Mouse (Mus musculus) limb, embryonic 11.5 days (tissue): ENCODE results near the gene Gpd2. TPM values are rescaled to one million over a fixed set of nuclear protein-coding genes. Genes with fewer than 3 reads are reported as not detected.

Experiments used
- ATAC-seq: fragments of 200-750 bp; cut with Nextera tagmentation; 2 replicates; pipeline ENCODE4 v1.8.0; 2017; ENCODE audit warnings: low read depth; ENCODE audit not compliant: insufficient number of reproducible peaks, low FRiP score, low TSS enrichment
- DNase-seq: peaks from one replicate; pipeline ENCODE4 v3.0.0-alpha.2; 2015; ENCODE audit warnings: low spot score
- H3K27ac ChIP-seq: fragments of 300-500 bp; sonication (generic); replicated peaks from 2 replicates; pipeline ENCODE4 v1.5.1; 2014; ENCODE audit warnings: low read depth, mild to moderate bottlenecking, low read length
- H3K27me3 ChIP-seq: fragments of 300-500 bp; sonication (generic); 2 replicates; pipeline ENCODE4 v1.6.1; 2014; ENCODE audit warnings: mild to moderate bottlenecking, low read length, mixed read lengths; ENCODE audit not compliant: control insufficient read depth, insufficient read depth
- H3K36me3 ChIP-seq: fragments of 300-500 bp; sonication (generic); 2 replicates; pipeline ENCODE4 v1.6.1; 2014; ENCODE audit warnings: mild to moderate bottlenecking, low read length, moderate library complexity, mixed read lengths; ENCODE audit not compliant: control insufficient read depth, insufficient read depth
- H3K4me1 ChIP-seq: fragments of 300-500 bp; sonication (generic); 2 replicates; pipeline ENCODE4 v1.6.1; 2014; ENCODE audit warnings: low read length, mixed read lengths; ENCODE audit not compliant: control insufficient read depth, insufficient read depth
- H3K4me2 ChIP-seq: fragments of 300-500 bp; sonication (generic); 2 replicates; pipeline ENCODE4 v1.6.1; 2014; ENCODE audit warnings: low read depth, mild to moderate bottlenecking, moderate library complexity; ENCODE audit not compliant: severe bottlenecking
- H3K4me3 ChIP-seq: fragments of 300-500 bp; sonication (generic); 2 replicates; pipeline ENCODE4 v1.5.1; 2014; ENCODE audit warnings: low read depth, low read length
- H3K9ac ChIP-seq: fragments of 300-500 bp; sonication (generic); 2 replicates; pipeline ENCODE4 v1.6.1; 2014; ENCODE audit warnings: mild to moderate bottlenecking, low read length
- H3K9me3 ChIP-seq: fragments of 300-500 bp; sonication (generic); 2 replicates; pipeline ENCODE4 v1.6.1; 2016; ENCODE audit warnings: low read length; ENCODE audit not compliant: control insufficient read depth
- WGBS: fragments of 180-500 bp; shearing (Covaris S2); extraction: QIAGEN DNeasy Blood & Tissue Kit; methylation state at CpG from one replicate; pipeline ENCODE4 v1.1.7; 2014; 5-methylcytosine and 5-hydroxymethylcytosine counted together
- polyA plus RNA-seq: library from polyadenylated mRNA; unstranded; fragments of >200 nt; fragmentation: Nextera tagmentation; extraction: Ambion mirVana; gene quantifications from 2 replicates; pipeline ENCODE4 v1.2.1, GENCODE M21; 2014

The Gpd2 gene
- polyA plus RNA-seq, 1 experiment from 2014 or later: 19.1 TPM

DNA sequence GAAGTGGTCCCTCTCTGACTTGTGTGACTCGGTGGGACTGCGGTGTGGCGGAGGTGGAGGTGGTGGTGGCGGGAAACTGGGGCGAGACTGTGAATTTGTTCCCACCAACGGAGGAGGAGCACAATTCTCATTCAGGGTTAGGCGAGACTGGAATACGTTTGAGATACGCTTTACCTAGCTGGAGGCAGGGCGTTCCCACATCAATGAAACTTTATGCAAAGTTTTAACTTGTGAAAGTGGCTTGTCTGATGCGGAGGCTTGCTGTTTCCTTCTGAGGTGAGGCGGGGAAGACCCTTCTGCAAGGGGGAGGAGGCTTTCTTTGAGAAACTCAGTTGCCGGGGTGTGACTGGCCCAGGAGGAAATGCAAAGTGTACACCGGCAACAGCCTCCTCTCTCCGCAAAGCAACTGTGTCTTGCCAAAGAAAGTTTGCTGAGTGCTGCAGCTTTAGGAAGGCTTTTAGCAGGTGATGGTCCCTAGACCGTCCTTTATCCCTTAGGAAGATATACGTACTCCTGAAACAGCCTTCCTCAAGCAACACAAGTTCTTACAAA lies 1.3 kb downstream of the Gpd2 start:
- H3K4me1 ChIP-seq: no peaks in the 10 kb centered on the region
- H3K4me2 ChIP-seq: peak overlapping the region; percentile 92
- H3K27me3 ChIP-seq: no peaks in the 10 kb centered on the region
- WGBS: 3% methylated on average over 17 of the region's 17 CpGs
- peak overlapping the region; percentile 76 for H3K4me3 ChIP-seq
- no peaks in the 10 kb centered on the region for H3K9me3 ChIP-seq
- DNase-seq: no peak
- peak overlapping the region; percentile 47; the same call in 1 of the 2 replicates for H3K27ac ChIP-seq
- no peaks in the 10 kb centered on the region for H3K36me3 ChIP-seq
- no peak for ATAC-seq
- peak overlapping the region; percentile 79 for H3K9ac ChIP-seq

- no peak for DNase-seq
- Histone ChIP-seq H3K27ac (no peak overlapping the region), H3K9me3 (no peaks in the 10 kb centered on the region), H3K4me3 (no peak overlapping the region), H3K36me3 (no peaks in the 10 kb centered on the region), H3K4me2 (no peak overlapping the region), H3K27me3 (no peaks in the 10 kb centered on the region), H3K9ac (no peak overlapping the region), H3K4me1 (no peaks in the 10 kb centered on the region)
- no peak for ATAC-seq
- WGBS: 16% methylated on average over 2 of the region's 2 CpGs
Measured at GRCm38 (mm10) chr2:57239356-57239755, 1.9 kb downstream of the Gpd2 start.

DNA sequence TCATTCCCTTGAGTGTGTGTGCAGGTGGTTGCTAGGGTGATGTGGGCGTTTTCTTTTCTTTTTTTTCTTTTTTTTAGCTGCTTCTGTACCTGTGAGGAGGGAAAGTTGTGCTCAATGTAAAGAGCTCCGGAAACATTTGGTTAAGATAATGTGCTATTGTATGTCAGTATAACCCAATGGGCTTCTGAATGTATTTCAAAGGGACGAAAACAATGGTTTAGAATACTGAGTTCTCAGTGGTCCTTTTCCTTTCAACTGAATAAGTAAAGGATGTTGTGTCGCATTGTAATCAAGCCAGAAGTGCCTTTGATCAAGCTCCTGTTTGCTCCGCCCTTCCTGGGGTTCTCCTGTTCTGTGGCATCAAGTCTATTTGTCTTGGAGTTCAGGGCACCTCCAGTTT lies 6.6 kb downstream of the Gpd2 start:
- Histone ChIP-seq H3K27ac (no peak overlapping the region), H3K4me3 (no peak overlapping the region), H3K4me2 (no peak overlapping the region), H3K9ac (no peak overlapping the region), H3K27me3 (no peaks in the 10 kb centered on the region), H3K4me1 (no peaks in the 10 kb centered on the region), H3K36me3 (no peaks in the 10 kb centered on the region), H3K9me3 (no peaks in the 10 kb centered on the region)
- ATAC-seq (no peak), DNase-seq (no peak)
- WGBS: 77% methylated on average over 5 of the region's 5 CpGs

DNA sequence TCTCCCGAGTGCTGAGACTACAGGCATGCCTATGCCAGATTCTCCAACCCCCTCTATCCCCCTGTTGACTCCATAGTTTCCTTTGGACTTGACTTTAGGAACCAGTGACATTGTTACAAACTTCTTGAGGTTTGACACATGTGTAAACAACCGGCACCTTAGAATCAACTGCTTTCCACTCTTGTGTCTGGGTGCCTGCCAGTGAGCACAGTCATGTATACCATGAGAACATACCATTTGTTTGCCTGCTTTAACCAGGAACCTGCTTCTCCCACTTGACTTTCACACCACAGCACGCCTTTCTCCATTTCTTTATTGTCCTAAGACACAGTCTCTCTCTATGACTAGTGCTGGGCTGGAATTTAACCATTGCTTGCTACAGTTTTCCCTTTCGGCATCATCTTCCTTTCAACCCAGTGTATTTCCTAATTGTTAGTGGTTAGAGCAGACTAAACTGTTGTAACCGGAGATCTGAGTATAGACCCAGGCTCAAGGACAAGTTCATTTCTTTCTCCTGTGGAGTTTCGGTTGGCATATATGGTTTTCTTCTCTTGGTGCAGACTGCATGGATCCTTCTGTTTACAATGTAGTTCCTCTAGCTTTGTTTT lies 8.4 kb downstream of the Gpd2 start:
- Histone ChIP-seq H3K4me3 (no peak overlapping the region), H3K9ac (no peak overlapping the region), H3K4me2 (no peak overlapping the region), H3K27me3 (no peaks in the 10 kb centered on the region), H3K4me1 (no peaks in the 10 kb centered on the region), H3K36me3 (no peaks in the 10 kb centered on the region), H3K9me3 (no peaks in the 10 kb centered on the region), H3K27ac (no peak overlapping the region)
- ATAC-seq (no peak), DNase-seq (no peak)
- WGBS: 93% methylated on average over 6 of the region's 6 CpGs

- H3K27me3 ChIP-seq: no peaks in the 10 kb centered on the region
- no peak overlapping the region for H3K4me2 ChIP-seq
- H3K9me3 ChIP-seq: no peaks in the 10 kb centered on the region
- H3K9ac ChIP-seq: no peak overlapping the region
- DNase-seq: no peak
- no peak for ATAC-seq
- H3K4me3 ChIP-seq: no peak overlapping the region
- no peaks in the 10 kb centered on the region for H3K36me3 ChIP-seq
- no peak overlapping the region for H3K27ac ChIP-seq
- no peaks in the 10 kb centered on the region for H3K4me1 ChIP-seq
- WGBS: 92% methylated on average over 3 of the region's 3 CpGs
Measured at GRCm38 (mm10) chr2:57250113-57250512, 12.7 kb downstream of the Gpd2 start.

DNA sequence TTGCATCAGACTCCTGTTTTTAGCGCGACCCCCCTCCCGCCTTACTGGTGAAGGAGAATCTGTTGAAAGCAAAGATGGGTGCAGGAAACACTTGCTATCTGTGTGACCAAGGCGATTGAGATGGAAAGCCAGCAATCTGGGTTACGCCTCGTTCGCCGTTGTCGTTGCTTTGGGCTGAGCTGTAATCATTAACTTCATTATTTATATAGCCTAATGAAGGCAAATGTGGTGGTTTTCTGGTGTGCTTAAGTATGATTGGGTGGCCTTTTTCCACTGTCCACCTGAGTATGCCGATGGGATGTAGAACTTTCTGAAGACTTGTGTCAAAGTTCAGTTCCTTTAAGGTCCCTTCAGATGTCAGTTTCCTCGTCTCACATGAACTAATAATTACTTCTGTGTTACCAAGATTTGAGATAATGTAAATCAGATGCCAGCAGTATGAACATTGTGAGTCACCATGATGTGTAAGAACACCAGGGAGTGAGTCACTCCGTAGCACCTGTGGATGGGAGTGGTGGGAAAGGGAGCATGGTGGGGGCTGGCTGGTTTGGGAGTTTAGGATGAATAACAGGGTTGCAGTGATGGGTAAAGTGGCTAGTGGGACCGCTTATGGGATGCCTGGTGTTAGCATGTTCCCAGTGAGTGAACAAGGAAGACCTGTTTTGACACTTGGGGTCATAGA lies 14.3 kb downstream of the Gpd2 start:
- Histone ChIP-seq H3K27me3 (no peaks in the 10 kb centered on the region), H3K36me3 (no peaks in the 10 kb centered on the region), H3K27ac (no peak overlapping the region), H3K4me2 (no peak overlapping the region), H3K4me1 (no peaks in the 10 kb centered on the region), H3K4me3 (no peak overlapping the region), H3K9me3 (no peaks in the 10 kb centered on the region), H3K9ac (no peak overlapping the region)
- DNase-seq (no peak), ATAC-seq (no peak)
- 90% methylated on average over 13 of the region's 13 CpGs for whole genome bisulfite sequencing

- H3K4me2 ChIP-seq: no peak overlapping the region
- no peak overlapping the region for H3K9ac ChIP-seq
- H3K4me3 ChIP-seq: no peak overlapping the region
- H3K9me3 ChIP-seq: no peaks in the 10 kb centered on the region
- H3K4me1 ChIP-seq: no peaks in the 10 kb centered on the region
- WGBS: 85% methylated on average over 10 of the region's 10 CpGs
- no peak for DNase-seq
- H3K36me3 ChIP-seq: no peaks in the 10 kb centered on the region
- ATAC-seq: no peak
- no peaks in the 10 kb centered on the region for H3K27me3 ChIP-seq
- H3K27ac ChIP-seq: no peak overlapping the region
Measured at GRCm38 (mm10) chr2:57252542-57253301, 15.3 kb downstream of the Gpd2 start.

GRCm38 (mm10) chr2:57254267-57254666 lies 16.8 kb downstream of the Gpd2 start:
- Histone ChIP-seq H3K9me3 (no peaks in the 10 kb centered on the region), H3K4me2 (no peak overlapping the region), H3K27ac (no peak overlapping the region), H3K27me3 (no peaks in the 10 kb centered on the region), H3K36me3 (no peaks in the 10 kb centered on the region), H3K9ac (no peak overlapping the region), H3K4me3 (no peak overlapping the region), H3K4me1 (no peaks in the 10 kb centered on the region)
- DNase-seq: no peak
- ATAC-seq: no peak
- WGBS: 92% methylated on average over 4 of the region's 4 CpGs
